Mouse (Mus musculus) kidney, adult 11 months (tissue): ENCODE measurements around the gene Arrdc1.

ENCODE experiments used
- DNase-seq: peaks from one replicate; pipeline ENCODE4 v3.0.0; 2022

Arrdc1 gene

GRCm38 (mm10) chr2:24923561-24923960 is 11.5 kb downstream of the Arrdc1 start:
- no peak for DNase-seq

- DNase-seq = no peak
These were observed 15.2 kb downstream of the Arrdc1 start for GRCm38 (mm10) chr2:24919839-24920175.

DNA sequence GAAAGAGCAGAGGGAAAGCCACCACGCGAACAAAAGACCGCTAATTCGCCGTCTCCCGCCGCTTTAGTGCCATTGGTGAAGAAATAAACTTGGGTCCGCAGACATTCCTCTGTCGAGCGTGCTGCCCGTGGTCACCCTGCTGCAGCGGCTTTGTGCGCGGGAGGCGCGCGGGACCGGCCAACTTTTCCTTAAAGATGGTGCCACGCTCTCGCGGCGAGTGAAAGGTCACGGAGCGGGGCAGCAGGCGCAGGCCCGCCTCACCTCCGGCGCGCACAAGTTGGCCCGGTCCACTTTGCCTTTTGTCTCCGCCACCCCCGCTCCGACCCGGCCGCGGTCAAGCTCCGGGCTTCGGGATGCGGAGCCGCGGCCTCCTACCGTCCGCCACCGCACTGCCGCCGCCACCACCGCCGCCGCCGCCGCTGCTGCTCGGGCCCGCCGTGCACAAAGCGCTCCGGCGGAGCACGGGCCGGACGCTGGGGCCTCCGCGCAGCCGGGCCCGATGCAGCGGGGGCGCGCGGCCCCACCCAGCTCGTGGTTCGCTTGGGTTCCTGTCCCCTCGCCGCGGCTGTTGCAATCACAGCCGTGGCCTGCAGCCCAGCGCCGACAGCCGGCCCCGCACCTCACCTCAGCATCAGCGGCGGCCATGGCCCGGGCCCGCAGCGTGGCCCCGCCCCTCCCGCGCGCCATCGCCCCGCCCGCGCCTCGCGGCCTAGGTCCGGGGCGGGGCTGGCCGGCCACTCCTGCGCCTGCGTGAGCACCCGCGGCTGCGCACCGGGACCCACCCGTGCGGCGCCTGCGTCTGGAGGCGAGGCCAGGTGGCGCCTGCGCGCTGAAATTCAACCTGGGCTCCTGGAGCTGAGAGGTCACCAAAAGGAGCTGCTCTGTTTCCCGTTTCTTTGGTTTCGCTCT is 15.9 kb downstream of the Arrdc1 start, which contains the start of gene Ehmt1:
TSS of gene Ehmt1 (minus strand) at position 685 of the 909 bp plus-strand sequence.
- DNase-seq = peak; percentile 94

DNA sequence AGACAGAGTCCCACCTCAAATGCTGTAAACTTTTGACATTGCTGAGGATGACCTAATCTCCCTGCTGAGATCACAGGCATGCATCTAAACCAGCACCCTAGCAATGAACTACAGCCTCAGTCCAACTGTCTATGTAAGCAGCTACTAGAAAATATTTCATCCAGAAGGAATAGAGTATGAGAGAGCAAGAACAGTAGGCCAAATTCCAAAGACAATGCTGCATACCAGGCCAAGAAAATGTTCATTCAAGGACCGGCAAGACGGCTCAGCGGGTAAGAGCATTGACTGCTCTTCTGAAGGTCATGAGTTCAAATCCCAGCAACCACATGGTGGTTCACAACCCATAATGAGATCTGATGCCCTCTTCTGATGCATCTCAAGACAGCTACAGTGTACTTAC is 20.3 kb downstream of the Arrdc1 start:
- DNase-seq = no peak

- DNase-seq = no peak
These were observed 22.5 kb downstream of the Arrdc1 start for GRCm38 (mm10) chr2:24912589-24912988.

GRCm38 (mm10) chr2:24912189-24912588 is 22.9 kb downstream of the Arrdc1 start:
- DNase-seq = no peak

DNA sequence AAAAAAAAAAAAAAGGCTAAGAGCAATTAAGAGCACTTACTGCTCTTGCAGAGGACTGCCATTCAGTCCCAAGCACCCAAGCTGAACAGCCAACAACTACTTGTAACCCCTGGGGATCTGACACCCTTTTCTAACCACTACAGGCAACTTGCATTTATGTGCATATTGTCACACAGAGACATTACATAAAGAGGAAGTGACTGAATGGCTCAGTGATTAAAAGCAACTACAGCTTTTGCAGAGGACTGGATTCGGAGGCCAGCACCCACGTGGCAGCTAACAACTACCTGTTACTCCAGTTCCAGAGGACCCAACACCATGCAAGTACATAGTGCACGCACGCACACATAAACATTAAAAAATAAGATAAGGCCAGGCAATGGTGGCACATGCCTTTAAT is 24.6 kb downstream of the Arrdc1 start:
- no peak for DNase-seq

DNA sequence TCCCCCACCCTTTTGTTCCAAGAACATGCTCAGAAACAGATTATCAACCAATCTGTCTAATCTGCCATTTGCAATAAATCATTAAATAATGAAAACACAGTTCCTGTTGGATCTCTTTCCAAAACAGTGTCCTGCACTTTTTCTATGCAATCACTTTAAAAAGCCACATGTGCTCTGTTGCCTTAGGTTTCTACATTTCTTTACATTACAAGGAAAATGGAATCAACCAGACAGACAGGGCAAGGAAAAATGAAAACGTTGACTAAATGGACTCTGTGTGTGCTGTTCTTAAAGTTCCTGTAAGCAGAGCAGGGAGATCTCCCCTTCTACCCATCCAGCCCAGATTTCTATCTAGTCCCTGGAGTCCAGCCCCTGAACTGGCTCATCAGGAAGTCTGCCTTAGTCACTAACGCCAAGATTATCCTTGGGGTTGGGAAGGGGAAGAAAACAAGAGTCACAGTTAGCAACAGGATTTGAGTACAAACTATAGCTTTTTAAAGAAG is 29.3 kb downstream of the Arrdc1 start:
- DNase-seq = no peak

- no peak for DNase-seq
These were observed 30.0 kb downstream of the Arrdc1 start for GRCm38 (mm10) chr2:24904823-24905652.

DNA sequence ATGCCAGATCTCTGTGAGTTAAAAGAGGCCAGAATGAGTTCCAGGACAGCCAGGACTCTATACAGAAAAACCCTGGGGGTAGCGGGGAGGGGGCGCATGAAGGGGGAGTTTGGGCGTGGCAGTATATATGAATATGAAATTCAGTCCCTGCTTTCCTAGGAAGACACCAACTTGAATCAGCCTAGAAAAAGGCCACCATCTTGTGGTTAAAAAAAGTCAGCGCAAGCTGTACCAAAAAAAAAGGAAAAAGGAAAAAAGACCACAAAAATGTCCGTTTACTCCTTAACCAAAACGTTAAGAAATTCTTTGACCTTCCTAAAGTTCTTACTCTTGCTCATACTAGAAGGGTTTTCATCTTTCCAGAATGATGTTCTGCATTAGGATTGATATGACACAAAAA is 32.1 kb downstream of the Arrdc1 start:
- DNase-seq = no peak

DNA sequence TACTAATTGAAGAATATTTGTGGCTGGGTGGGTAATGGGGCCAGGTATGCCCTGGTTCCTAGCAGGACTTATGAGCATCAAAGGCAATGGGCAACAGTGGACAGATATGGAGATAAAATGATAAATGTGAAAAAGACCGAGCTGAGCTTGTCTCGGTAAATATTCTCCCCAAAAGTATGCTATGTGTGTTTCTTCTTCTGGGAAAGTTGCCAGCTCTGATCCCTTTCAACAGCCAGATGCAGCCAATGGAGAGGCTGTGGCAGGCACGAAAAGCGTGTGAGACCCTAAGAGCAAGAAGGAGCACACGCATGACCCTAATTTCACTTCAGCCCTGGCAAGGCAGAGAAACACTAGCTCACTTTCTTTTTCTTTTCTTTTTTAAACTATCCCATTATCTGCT is 34.0 kb downstream of the Arrdc1 start:
- no peak for DNase-seq

DNA sequence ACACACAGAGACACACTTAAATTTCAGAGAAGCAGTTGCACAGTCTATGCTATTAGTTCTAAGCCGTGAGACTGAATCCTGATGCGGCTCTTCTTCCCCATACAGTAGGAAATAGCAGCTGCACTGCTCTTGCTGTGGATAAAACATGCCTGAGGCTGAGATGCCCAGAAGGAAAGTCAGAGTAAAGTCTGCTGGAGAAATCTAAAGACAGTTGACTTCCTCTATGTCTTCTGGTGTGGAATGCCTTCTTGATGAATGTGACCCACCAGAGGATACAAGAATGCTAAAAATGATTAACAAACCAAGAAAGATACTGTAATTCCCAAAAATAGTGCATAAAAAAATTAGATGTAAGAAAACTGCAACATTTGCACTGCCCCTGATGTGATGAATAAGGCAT is 35.8 kb downstream of the Arrdc1 start:
- DNase-seq = no peak

- no peak for DNase-seq
These were observed 38.3 kb downstream of the Arrdc1 start for GRCm38 (mm10) chr2:24896761-24897160.

DNA sequence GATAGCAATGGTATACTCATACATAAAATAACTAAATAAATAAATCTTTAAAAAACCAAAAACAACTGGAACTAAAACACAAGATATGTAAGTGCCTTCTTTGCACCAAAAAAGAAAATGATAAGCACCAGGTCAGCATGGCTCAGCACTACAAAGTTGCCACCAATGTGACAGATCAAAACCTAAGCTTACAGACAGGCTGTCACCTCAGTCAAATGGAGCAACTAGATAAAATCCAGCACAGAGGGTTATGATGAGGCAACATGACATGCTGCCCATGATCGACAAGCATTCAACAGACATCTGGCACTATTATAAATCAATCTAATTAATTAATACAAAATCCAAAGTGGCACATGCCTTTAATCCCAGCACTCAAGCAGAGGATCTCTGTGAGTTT is 40.8 kb downstream of the Arrdc1 start:
- DNase-seq = no peak

DNA sequence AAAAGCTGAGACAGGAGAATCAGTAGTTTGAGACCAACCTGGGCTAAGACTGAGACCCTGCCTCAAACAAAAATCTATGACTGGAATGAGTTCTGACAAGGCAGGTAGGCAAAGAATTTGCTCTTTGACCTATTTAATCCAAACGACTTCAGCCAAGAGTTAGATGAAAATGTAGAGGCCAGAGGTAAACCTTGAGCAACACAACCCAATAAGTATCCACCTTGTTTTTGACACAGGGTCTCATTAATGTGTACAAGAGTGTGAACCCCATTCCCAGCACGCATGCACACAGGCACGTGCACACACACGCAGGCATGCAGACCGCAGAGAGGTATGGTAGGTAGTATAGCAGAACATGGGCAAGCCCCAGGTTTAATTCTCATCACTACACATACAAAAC is 42.7 kb downstream of the Arrdc1 start:
- no peak for DNase-seq

GRCm38 (mm10) chr2:24890541-24891447 is 44.3 kb downstream of the Arrdc1 start:
- no peak for DNase-seq

DNA sequence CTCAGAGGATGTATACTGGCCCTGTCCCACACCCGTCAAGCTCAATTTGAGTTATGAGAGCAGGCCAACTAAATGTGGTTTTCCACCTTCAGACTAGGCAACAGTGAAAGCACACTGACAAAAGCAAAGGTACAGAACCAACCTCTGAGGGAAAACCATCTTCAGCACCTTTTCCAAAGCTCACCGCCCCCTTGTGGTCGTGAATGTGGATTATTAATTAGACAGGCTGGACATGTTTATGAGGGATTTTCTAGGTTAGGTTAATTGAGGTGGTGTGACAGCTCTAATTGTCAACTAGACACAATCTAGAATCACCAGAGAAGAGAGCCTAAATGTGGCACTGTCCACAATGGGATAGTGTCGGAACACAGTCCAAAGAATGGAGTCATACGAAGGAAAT is 46.2 kb downstream of the Arrdc1 start:
- DNase-seq = no peak

DNA sequence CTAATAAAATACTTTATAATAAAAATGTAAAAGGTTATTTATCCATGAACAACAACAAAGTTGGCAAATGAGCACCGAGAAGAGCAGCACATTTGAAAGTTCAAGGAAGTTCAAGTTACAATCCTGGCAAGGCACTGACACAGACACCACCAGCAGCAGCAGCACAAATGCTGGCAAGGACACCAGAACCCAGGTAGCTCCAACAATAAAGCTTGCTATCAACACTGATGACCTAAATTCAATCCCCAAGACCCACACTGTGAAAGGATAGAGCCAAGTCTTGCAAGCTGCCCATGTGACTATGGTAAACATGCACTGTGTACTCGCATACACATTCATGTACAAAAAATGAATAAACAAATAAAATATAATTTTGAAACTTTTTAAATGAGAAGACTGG is 54.4 kb downstream of the Arrdc1 start:
- no peak for DNase-seq
